Mouse (Mus musculus): ENCODE data around the gene Mxra7. TPM values are rescaled to one million over a fixed set of nuclear protein-coding genes. Genes with fewer than 3 reads are reported as not detected.

Gene Mxra7
- polyA plus RNA-seq, 1 experiment, result not detected

DNA sequence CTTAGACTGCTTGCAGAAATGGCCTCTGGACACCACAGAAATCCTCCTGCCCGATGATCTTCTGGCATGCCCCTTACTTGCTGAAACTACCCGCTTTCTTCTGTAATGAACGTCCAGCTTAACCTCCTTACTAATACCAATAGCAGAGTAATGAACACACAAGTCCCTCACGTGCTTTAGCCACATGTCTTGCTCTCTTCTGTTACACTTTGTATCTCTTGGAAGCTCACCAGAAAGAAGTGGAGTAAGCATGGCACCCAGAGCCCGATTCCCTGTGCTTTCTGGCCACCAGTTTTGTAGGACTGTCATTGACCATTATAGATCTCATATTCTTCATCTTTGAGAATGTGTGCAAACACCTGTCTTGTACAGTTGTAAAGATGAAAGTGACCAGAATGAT, 58.0 kb downstream of the Mxra7 start:
- no peak for TF ChIP-seq GATA1 (IDR thresholded peaks at IDR 0.05; ENCODE audit: low read length)

DNA sequence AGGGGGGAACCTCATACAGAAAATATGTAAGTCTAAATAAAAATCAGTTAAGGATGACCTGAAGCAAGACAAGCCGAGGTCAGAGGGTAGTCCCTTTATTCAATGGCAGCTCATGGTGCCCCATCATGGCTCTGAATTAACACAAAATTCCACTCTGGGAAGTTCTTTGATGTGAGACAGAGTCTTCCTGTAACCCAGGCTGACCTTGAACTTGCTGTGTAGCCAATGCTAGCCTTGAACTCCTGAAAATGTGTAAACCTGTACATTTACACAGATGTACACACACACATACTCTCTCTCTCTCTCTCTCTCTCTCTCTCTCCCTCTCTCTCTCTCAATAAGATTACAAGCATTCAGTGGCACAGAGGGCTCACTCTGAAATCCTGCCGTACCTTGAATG, 62.9 kb downstream of the Mxra7 start:
- no peak for TF ChIP-seq GATA1 (IDR thresholded peaks at IDR 0.05; ENCODE audit: low read length)

DNA sequence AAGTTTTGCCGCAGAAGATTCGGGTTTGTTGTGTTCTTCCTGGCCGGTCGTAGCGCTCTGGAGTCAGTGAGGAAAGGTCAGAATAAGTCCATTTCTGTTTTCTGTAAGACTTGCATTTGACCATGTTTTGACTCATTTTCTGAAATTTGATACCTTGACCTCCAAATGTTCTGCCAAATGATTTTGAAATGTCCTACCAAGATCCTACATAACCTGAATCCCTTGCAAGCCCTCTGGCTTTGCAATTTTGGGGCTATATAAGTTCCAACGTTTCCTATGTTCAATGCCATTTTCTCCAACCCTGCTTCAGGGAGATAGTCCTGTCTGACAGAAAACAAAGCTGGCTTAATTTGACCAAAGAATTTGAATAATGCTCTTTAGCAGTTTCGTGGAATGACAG, 63.5 kb downstream of the Mxra7 start:
- TF ChIP-seq GATA1 (IDR thresholded peaks at IDR 0.05; ENCODE audit: low read length), result no peak

DNA sequence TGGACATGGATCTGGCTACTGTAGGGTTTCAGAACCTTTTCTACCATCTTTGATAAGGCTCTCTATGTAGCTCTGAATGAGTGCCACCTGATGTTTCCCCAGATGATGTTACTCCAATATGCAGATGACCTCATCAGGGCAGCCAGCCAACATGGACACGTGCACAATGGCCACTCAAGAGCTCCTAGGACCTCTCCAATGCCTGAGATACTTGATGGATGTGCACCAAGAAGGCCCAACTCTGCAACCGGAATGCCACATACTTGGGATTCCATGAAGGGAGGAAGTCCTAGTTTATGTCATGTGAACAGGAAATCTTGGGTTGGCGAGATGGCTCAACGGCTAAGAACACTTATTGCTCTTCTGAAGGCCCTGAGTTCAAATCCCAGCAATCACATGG, 72.7 kb downstream of the Mxra7 start:
- no peak for TF ChIP-seq GATA1 (IDR thresholded peaks at IDR 0.05; ENCODE audit: low read length)

DNA sequence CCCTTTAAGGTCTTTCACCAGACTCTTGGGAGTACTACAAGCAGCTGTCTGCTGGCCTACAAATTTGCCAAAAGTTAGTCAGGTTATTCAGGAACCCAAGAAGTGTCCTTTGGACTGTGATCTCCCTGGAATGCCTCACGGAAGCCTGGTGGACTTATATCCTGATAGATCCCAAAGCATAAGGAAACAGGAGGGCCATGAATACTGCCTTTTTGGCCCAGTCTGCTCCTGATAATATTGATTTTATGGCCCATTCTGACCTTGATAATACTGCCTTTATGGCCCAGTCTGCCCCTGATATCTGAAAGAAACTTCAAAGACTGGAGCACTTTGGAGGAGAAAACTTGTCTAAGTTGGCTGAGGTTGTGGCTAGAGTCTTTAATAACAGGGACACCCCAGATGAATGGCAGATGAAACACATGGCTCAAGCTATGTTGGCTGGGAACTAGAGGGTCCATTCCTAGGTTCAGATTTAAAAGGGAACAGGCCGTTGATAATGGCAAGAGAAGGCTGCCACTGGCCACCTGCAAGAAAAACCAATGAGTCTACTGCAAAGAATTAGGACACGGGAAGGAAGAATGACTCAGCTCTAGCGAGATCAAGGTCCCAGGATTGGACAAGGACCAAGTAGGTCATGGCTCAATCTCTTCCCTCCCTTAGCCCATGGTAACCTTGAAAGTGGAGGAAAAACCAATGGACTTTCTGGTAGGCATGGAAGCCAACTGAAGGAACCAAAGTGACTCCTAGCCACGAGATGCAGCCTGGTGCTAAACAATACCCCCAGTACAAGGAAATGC, 74.0 kb downstream of the Mxra7 start:
- TF ChIP-seq GATA1 (IDR thresholded peaks at IDR 0.05; ENCODE audit: low read length), result no peak

Other genes with a start within 250 kb of the Mxra7 start
- 26.2 and 27.8 TPM in 2 replicates for gene Ube2o, start 246.6 kb downstream of the Mxra7 start, polyA plus RNA-seq (2012)
- gene Aanat, start 241.6 kb downstream of the Mxra7 start, polyA plus RNA-seq (2012), result not detected in 2 replicates
- 4.8 and 5.3 TPM in 2 replicates for gene Rhbdf2, start 201.0 kb downstream of the Mxra7 start, polyA plus RNA-seq (2012)
- gene Prcd, start 174.5 kb downstream of the Mxra7 start, polyA plus RNA-seq (2012), result 0.52 and 0.56 TPM in 2 replicates
- not detected in 2 replicates for gene Cygb, start 173.7 kb downstream of the Mxra7 start, polyA plus RNA-seq (2012)
- gene St6galnac1, start 52.5 kb downstream of the Mxra7 start, polyA plus RNA-seq (2012), result not detected in 2 replicates
- 63.8 and 85.4 TPM in 2 replicates for gene Mettl23, start 15.2 kb upstream of the Mxra7 start, polyA plus RNA-seq (2012)
- 36.6 and 47.3 TPM in 2 replicates for gene Jmjd6, start 15.4 kb upstream of the Mxra7 start, polyA plus RNA-seq (2012)
- gene Mfsd11, start 24.4 kb upstream of the Mxra7 start, polyA plus RNA-seq (2012), result 7.1 and 7.4 TPM in 2 replicates
- gene Srsf2, start 25.0 kb upstream of the Mxra7 start, polyA plus RNA-seq (2012), result 1,994 and 2,305 TPM in 2 replicates
- not detected in 2 replicates for gene Mgat5b, start 90.8 kb upstream of the Mxra7 start, polyA plus RNA-seq (2012)

All from G1E-ER4 (cell line).